Mouse (Mus musculus) kidney, postnatal 0 days (tissue): ENCODE data around the gene Mdm4. TPM values are rescaled to one million over a fixed set of nuclear protein-coding genes. Genes with fewer than 3 reads are reported as not detected.

ENCODE experiments used
- ATAC-seq: fragments of 200-750 bp; cut with Nextera tagmentation; replicated peaks from 2 replicates; pipeline ENCODE4 v1.8.0; 2017; ENCODE audit warnings: low read depth, moderate number of reproducible peaks, moderate TSS enrichment, moderate library complexity; ENCODE audit not compliant: low FRiP score
- DNase-seq: peaks from one replicate; pipeline ENCODE4 v3.0.0-alpha.2; 2016; ENCODE audit warnings: low spot score
- H3K27ac ChIP-seq: fragments of 300-500 bp; sonication (generic); 2 replicates; pipeline ENCODE4 v1.5.1; 2014; ENCODE audit warnings: mild to moderate bottlenecking
- H3K27me3 ChIP-seq: fragments of 300-500 bp; sonication (generic); 2 replicates; pipeline ENCODE4 v1.6.1; 2014; ENCODE audit warnings: low read length, mixed read lengths; ENCODE audit not compliant: insufficient read depth
- H3K36me3 ChIP-seq: fragments of 300-500 bp; sonication (generic); 2 replicates; pipeline ENCODE4 v1.6.1; 2014; ENCODE audit warnings: low read length, mixed read lengths; ENCODE audit not compliant: insufficient read depth
- H3K4me1 ChIP-seq: fragments of 300-500 bp; sonication (generic); replicated peaks from 2 replicates; pipeline ENCODE4 v1.6.1; 2014; ENCODE audit warnings: antibody characterized with exemption, low read length, mixed read lengths; ENCODE audit not compliant: insufficient read depth
- H3K4me2 ChIP-seq: fragments of 300-500 bp; sonication (generic); 2 replicates; pipeline ENCODE4 v1.6.1; 2014; ENCODE audit warnings: mild to moderate bottlenecking, low read length, moderate library complexity, mixed read lengths
- H3K4me3 ChIP-seq: fragments of 300-500 bp; sonication (generic); replicated peaks from 2 replicates; pipeline ENCODE4 v1.5.1; 2014; ENCODE audit warnings: low read depth, low read length
- H3K9ac ChIP-seq: fragments of 300-500 bp; sonication (generic); 2 replicates; pipeline ENCODE4 v1.6.1; 2014; ENCODE audit warnings: low read depth, low read length
- H3K9me3 ChIP-seq: fragments of 300-500 bp; sonication (generic); replicated peaks from 2 replicates; pipeline ENCODE4 v1.6.1; 2016; ENCODE audit warnings: low read length, inconsistent platforms, mixed read lengths
- CTCF ChIP-seq: IDR thresholded peaks from 2 replicates; pipeline ENCODE4 v1.5.1; 2016; ENCODE audit warnings: antibody characterized with exemption, low read depth, mild to moderate bottlenecking, moderate library complexity
- WGBS: fragments of 180-500 bp; shearing (Covaris S2); extraction: QIAGEN DNeasy Blood & Tissue Kit; methylation state at CpG from one replicate; pipeline ENCODE4 v1.1.7; 2014; 5-methylcytosine and 5-hydroxymethylcytosine counted together
- polyA plus RNA-seq: library from polyadenylated mRNA; unstranded; fragments of >200 nt; fragmentation: Nextera tagmentation; extraction: Ambion mirVana; gene quantifications from 2 replicates; pipeline ENCODE4 v1.2.1, GENCODE M21; 2015

Mdm4 gene
- polyA plus RNA-seq, 1 experiment from 2014 or later = 16.7 TPM

- Histone ChIP-seq H3K4me3 (no peak overlapping the region), H3K9me3 (no peaks in the 10 kb centered on the region), H3K4me2 (no peak overlapping the region), H3K27ac (peak overlapping the region; percentile 3; the same call in 1 of the 2 replicates), H3K9ac (no peak overlapping the region), H3K4me1 (no peaks in the 10 kb centered on the region), H3K36me3 (0 out of 2 replicates have a peak, but pooled peaks cover 7% of the 10 kb centered on the region), H3K27me3 (no peaks in the 10 kb centered on the region)
- TF ChIP-seq CTCF = no peak
- WGBS = 68% methylated on average over 12 of the region's 12 CpGs
- DNase-seq (no peak), ATAC-seq (no peak)
These were observed 39.1 kb upstream of the Mdm4 start for GRCm38 (mm10) chr1:133069275-133070120.

- no peak for TF ChIP-seq CTCF
- 0 out of 2 replicates have a peak overlapping the region, but pooled peaks have one; percentile 9 for H3K4me2 ChIP-seq
- peak overlapping the region; percentile 47; the same call in 1 of the 2 replicates for H3K27ac ChIP-seq
- no peak overlapping the region for H3K9ac ChIP-seq
- ATAC-seq (0 out of 2 replicates have a peak, but pooled peaks have one; percentile 7), DNase-seq (no peak)
- H3K27me3 ChIP-seq = no peaks in the 10 kb centered on the region
- no peak overlapping the region for H3K4me3 ChIP-seq
- H3K4me1 ChIP-seq = no peaks in the 10 kb centered on the region
- H3K36me3 ChIP-seq = 0 out of 2 replicates have a peak, but pooled peaks cover 7% of the 10 kb centered on the region
- H3K9me3 ChIP-seq = no peaks in the 10 kb centered on the region
- WGBS = 90% methylated on average over 15 of the region's 15 CpGs
These were observed 38.4 kb upstream of the Mdm4 start for GRCm38 (mm10) chr1:133068669-133069274.

- no peak overlapping the region for H3K4me3 ChIP-seq
- no peaks in the 10 kb centered on the region for H3K4me1 ChIP-seq
- WGBS = 52% methylated on average over 5 of the region's 5 CpGs
- no peaks in the 10 kb centered on the region for H3K27me3 ChIP-seq
- 0 out of 2 replicates have a peak, but pooled peaks have one; percentile 33 for ATAC-seq
- no peak for DNase-seq
- no peaks in the 10 kb centered on the region for H3K9me3 ChIP-seq
- H3K9ac ChIP-seq = no peak overlapping the region
- TF ChIP-seq CTCF = no peak
- 0 out of 2 replicates have a peak, but pooled peaks cover 7% of the 10 kb centered on the region for H3K36me3 ChIP-seq
- H3K27ac ChIP-seq = peak overlapping the region; percentile 47; the same call in 1 of the 2 replicates
- no peak overlapping the region for H3K4me2 ChIP-seq
These were observed 37.9 kb upstream of the Mdm4 start for GRCm38 (mm10) chr1:133068268-133068667.

DNA sequence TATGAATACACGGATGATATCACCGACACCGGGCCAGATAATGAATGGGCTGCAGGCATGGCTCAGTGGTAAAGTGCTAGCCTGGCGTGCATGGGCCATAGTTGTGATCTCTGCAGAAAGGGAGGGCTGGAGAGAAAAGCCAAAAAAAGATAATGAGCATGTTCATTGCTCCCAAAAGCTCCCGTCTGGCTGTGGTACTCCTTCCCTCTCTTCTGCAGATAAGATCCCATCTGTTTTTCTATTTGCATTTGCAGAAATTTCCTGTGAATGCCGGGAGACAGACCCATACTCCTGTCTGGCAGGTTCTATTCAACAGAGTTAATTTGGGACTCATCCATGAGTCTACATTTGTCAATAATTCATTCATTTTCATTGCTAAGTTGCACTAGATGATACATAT lies 32.8 kb upstream of the Mdm4 start:
- no peaks in the 10 kb centered on the region for H3K27me3 ChIP-seq
- H3K9ac ChIP-seq = no peak overlapping the region
- no peak overlapping the region for H3K4me2 ChIP-seq
- ATAC-seq (no peak), DNase-seq (no peak)
- TF ChIP-seq CTCF = no peak
- H3K36me3 ChIP-seq = 0 out of 2 replicates have a peak, but pooled peaks cover 7% of the 10 kb centered on the region
- 91% methylated on average over 6 of the region's 6 CpGs for WGBS
- H3K4me3 ChIP-seq = no peak overlapping the region
- 0 out of 2 replicates have a peak, but pooled peaks cover 11% of the 10 kb centered on the region for H3K4me1 ChIP-seq
- H3K27ac ChIP-seq = no peak overlapping the region
- no peaks in the 10 kb centered on the region for H3K9me3 ChIP-seq

DNA sequence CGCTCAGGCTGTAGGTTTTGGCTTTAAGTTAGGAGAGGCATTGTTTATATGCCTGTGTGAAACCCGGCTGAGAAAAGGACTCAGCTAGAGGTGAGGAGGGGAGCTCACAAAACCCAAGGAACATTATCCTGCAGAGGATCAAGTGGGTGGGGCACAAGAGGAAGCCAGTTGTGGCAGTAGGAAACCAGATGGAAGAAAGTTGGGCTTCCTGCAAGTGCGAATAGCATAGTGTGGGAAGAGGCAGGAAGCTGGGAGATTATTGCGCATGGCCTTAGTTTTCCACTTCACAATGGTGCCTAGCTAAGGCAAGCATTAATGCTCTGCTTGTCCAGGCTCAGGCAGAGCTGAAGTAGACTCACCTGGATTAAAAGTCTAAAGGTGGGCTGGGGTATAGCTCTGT lies 30.3 kb upstream of the Mdm4 start:
- Histone ChIP-seq H3K9me3 (no peaks in the 10 kb centered on the region), H3K27me3 (no peaks in the 10 kb centered on the region), H3K9ac (no peak overlapping the region), H3K36me3 (no peaks in the 10 kb centered on the region), H3K4me2 (no peak overlapping the region), H3K4me1 (0 out of 2 replicates have a peak, but pooled peaks cover 22% of the 10 kb centered on the region), H3K27ac (peak overlapping the region; percentile 36; the same call in 1 of the 2 replicates), H3K4me3 (no peak overlapping the region)
- no peak for TF ChIP-seq CTCF
- 39% methylated on average over 4 of the region's 4 CpGs for WGBS
- peak; percentile 50 for DNase-seq
- ATAC-seq = no peak

GRCm38 (mm10) chr1:133059592-133059991 lies 29.2 kb upstream of the Mdm4 start:
- no peaks in the 10 kb centered on the region for H3K9me3 ChIP-seq
- DNase-seq (no peak), ATAC-seq (no peak)
- no peaks in the 10 kb centered on the region for H3K27me3 ChIP-seq
- no peak overlapping the region for H3K4me2 ChIP-seq
- no peak overlapping the region for H3K4me3 ChIP-seq
- no peak for TF ChIP-seq CTCF
- WGBS = 51% methylated on average over 2 of the region's 2 CpGs
- no peak overlapping the region for H3K9ac ChIP-seq
- 0 out of 2 replicates have a peak, but pooled peaks cover 22% of the 10 kb centered on the region for H3K4me1 ChIP-seq
- no peaks in the 10 kb centered on the region for H3K36me3 ChIP-seq
- H3K27ac ChIP-seq = no peak overlapping the region
